Mouse (Mus musculus): ENCODE data around the gene Cpz. TPM values are rescaled to one million over a fixed set of nuclear protein-coding genes. Genes with fewer than 3 reads are reported as not detected.

Cpz gene
- polyA plus RNA-seq, 1 experiment from 2014 or later, result 4.4 TPM

GRCm38 (mm10) chr5:35546127-35546526, 20.6 kb upstream of the Cpz start:
- no peak for ATAC-seq
- Histone ChIP-seq H3K9me3 (ENCODE audit: control insufficient read depth) (no peaks in the 10 kb centered on the region), H3K27ac (ENCODE audit: low read depth, low read length) (no peak overlapping the region), H3K27me3 (replicated peaks; ENCODE audit: control insufficient read depth, insufficient read depth, low read length) (no peaks in the 10 kb centered on the region), H3K4me2 (replicated peaks; ENCODE audit: low read depth) (no peak overlapping the region), H3K9ac (ENCODE audit: low read depth, low read length) (no peak overlapping the region), H3K4me3 (ENCODE audit: low read depth, low read length) (no peak overlapping the region), H3K36me3 (ENCODE audit: control insufficient read depth, insufficient read depth) (no peaks in the 10 kb centered on the region), H3K4me1 (replicated peaks; ENCODE audit: control insufficient read depth, insufficient read depth, low read length) (no peaks in the 10 kb centered on the region)
- TF ChIP-seq CTCF (IDR thresholded peaks at IDR 0.05; ENCODE audit: low read depth), result no peak

GRCm38 (mm10) chr5:35541059-35541790, 15.7 kb upstream of the Cpz start:
- WGBS, result 73% methylated on average over 4 of the region's 4 CpGs
- H3K4me3 ChIP-seq (ENCODE audit: low read depth, low read length), result no peak overlapping the region

DNA sequence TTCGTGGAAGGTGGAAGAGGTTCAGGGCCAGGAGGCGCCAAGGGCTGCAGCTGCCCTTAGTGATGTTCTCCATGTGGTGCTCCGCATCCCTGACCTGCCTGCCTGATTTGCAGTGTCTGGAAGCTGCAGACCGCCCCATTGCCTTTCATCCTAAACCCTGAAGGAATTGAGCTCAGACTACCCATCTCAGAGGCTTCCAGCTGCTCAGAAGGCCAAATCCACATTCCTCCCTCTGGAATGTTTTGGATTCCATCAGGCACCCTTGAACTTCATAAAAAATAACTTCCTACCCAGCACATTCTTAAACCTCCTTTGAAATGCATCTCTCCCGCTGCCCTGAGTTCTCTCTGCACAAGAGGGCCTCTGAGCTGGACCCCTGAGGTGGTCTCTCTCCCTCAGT, 15.1 kb upstream of the Cpz start:
- H3K27ac ChIP-seq (ENCODE audit: low read depth, low read length), result no peak overlapping the region
- H3K4me3 ChIP-seq (ENCODE audit: low read depth, low read length), result no peak overlapping the region
- H3K27me3 ChIP-seq (replicated peaks; ENCODE audit: control insufficient read depth, insufficient read depth, low read length), result no peaks in the 10 kb centered on the region; the same call in 1 of the 2 replicates
- no peaks in the 10 kb centered on the region for H3K9me3 ChIP-seq (ENCODE audit: control insufficient read depth)
- no peak overlapping the region for H3K9ac ChIP-seq (ENCODE audit: low read depth, low read length)
- H3K4me1 ChIP-seq (replicated peaks; ENCODE audit: control insufficient read depth, insufficient read depth, low read length), result 0 out of 2 replicates have a peak, but pooled peaks cover 3% of the 10 kb centered on the region
- TF ChIP-seq CTCF (IDR thresholded peaks at IDR 0.05; ENCODE audit: low read depth), result no peak
- no peak overlapping the region for H3K4me2 ChIP-seq (replicated peaks; ENCODE audit: low read depth)
- no peaks in the 10 kb centered on the region for H3K36me3 ChIP-seq (ENCODE audit: control insufficient read depth, insufficient read depth)
- WGBS, result 41% methylated on average over 5 of the region's 5 CpGs
- no peak for ATAC-seq

More at GRCm38 (mm10) chr5:35541059-35541790, 15.7 kb upstream of the Cpz start:
- ATAC-seq, result no peak
- no peak overlapping the region for H3K4me2 ChIP-seq (replicated peaks; ENCODE audit: low read depth)
- no peaks in the 10 kb centered on the region for H3K36me3 ChIP-seq (ENCODE audit: control insufficient read depth, insufficient read depth)
- TF ChIP-seq CTCF (IDR thresholded peaks at IDR 0.05; ENCODE audit: low read depth), result no peak
- no peak overlapping the region for H3K9ac ChIP-seq (ENCODE audit: low read depth, low read length)
- H3K4me1 ChIP-seq (replicated peaks; ENCODE audit: control insufficient read depth, insufficient read depth, low read length), result 0 out of 2 replicates have a peak, but pooled peaks cover 3% of the 10 kb centered on the region
- no peak overlapping the region for H3K27ac ChIP-seq (ENCODE audit: low read depth, low read length)
- H3K27me3 ChIP-seq (replicated peaks; ENCODE audit: control insufficient read depth, insufficient read depth, low read length), result no peaks in the 10 kb centered on the region; the same call in 1 of the 2 replicates
- H3K9me3 ChIP-seq (ENCODE audit: control insufficient read depth), result no peaks in the 10 kb centered on the region

GRCm38 (mm10) chr5:35539576-35539975, 14.1 kb upstream of the Cpz start:
- 55% methylated on average over 4 of the region's 4 CpGs for WGBS
- ATAC-seq, result no peak
- Histone ChIP-seq H3K4me3 (ENCODE audit: low read depth, low read length) (no peak overlapping the region), H3K9me3 (ENCODE audit: control insufficient read depth) (no peaks in the 10 kb centered on the region), H3K27me3 (replicated peaks; ENCODE audit: control insufficient read depth, insufficient read depth, low read length) (no peaks in the 10 kb centered on the region; the same call in 1 of the 2 replicates), H3K36me3 (ENCODE audit: control insufficient read depth, insufficient read depth) (no peaks in the 10 kb centered on the region), H3K4me2 (replicated peaks; ENCODE audit: low read depth) (no peak overlapping the region), H3K4me1 (replicated peaks; ENCODE audit: control insufficient read depth, insufficient read depth, low read length) (0 out of 2 replicates have a peak, but pooled peaks cover 3% of the 10 kb centered on the region), H3K9ac (ENCODE audit: low read depth, low read length) (no peak overlapping the region), H3K27ac (ENCODE audit: low read depth, low read length) (no peak overlapping the region)
- TF ChIP-seq CTCF (IDR thresholded peaks at IDR 0.05; ENCODE audit: low read depth), result no peak

GRCm38 (mm10) chr5:35538022-35538421, 12.5 kb upstream of the Cpz start:
- Histone ChIP-seq H3K36me3 (ENCODE audit: control insufficient read depth, insufficient read depth) (no peaks in the 10 kb centered on the region), H3K4me2 (replicated peaks; ENCODE audit: low read depth) (no peak overlapping the region), H3K4me1 (replicated peaks; ENCODE audit: control insufficient read depth, insufficient read depth, low read length) (0 out of 2 replicates have a peak, but pooled peaks cover 3% of the 10 kb centered on the region), H3K9ac (ENCODE audit: low read depth, low read length) (no peak overlapping the region), H3K27ac (ENCODE audit: low read depth, low read length) (no peak overlapping the region), H3K9me3 (ENCODE audit: control insufficient read depth) (no peaks in the 10 kb centered on the region), H3K4me3 (ENCODE audit: low read depth, low read length) (no peak overlapping the region), H3K27me3 (replicated peaks; ENCODE audit: control insufficient read depth, insufficient read depth, low read length) (no peaks in the 10 kb centered on the region; the same call in 1 of the 2 replicates)
- TF ChIP-seq CTCF (IDR thresholded peaks at IDR 0.05; ENCODE audit: low read depth), result no peak
- ATAC-seq, result no peak
- WGBS, result 80% methylated on average over 3 of the region's 3 CpGs

- Histone ChIP-seq H3K4me1 (replicated peaks; ENCODE audit: control insufficient read depth, insufficient read depth, low read length) (0 out of 2 replicates have a peak, but pooled peaks cover 3% of the 10 kb centered on the region), H3K27ac (ENCODE audit: low read depth, low read length) (no peak overlapping the region), H3K27me3 (replicated peaks; ENCODE audit: control insufficient read depth, insufficient read depth, low read length) (no peaks in the 10 kb centered on the region; the same call in 1 of the 2 replicates), H3K36me3 (ENCODE audit: control insufficient read depth, insufficient read depth) (no peaks in the 10 kb centered on the region), H3K4me3 (ENCODE audit: low read depth, low read length) (no peak overlapping the region), H3K4me2 (replicated peaks; ENCODE audit: low read depth) (no peak overlapping the region), H3K9ac (ENCODE audit: low read depth, low read length) (no peak overlapping the region), H3K9me3 (ENCODE audit: control insufficient read depth) (no peaks in the 10 kb centered on the region)
- WGBS, result 50% methylated on average over 1 of the region's 1 CpGs
- ATAC-seq, result no peak
- TF ChIP-seq CTCF (IDR thresholded peaks at IDR 0.05; ENCODE audit: low read depth), result no peak
Measured at GRCm38 (mm10) chr5:35537474-35537873, 12.0 kb upstream of the Cpz start.
